8 mouse cellular contexts compared by ENCODE assay signal in the genomic region with DNA sequence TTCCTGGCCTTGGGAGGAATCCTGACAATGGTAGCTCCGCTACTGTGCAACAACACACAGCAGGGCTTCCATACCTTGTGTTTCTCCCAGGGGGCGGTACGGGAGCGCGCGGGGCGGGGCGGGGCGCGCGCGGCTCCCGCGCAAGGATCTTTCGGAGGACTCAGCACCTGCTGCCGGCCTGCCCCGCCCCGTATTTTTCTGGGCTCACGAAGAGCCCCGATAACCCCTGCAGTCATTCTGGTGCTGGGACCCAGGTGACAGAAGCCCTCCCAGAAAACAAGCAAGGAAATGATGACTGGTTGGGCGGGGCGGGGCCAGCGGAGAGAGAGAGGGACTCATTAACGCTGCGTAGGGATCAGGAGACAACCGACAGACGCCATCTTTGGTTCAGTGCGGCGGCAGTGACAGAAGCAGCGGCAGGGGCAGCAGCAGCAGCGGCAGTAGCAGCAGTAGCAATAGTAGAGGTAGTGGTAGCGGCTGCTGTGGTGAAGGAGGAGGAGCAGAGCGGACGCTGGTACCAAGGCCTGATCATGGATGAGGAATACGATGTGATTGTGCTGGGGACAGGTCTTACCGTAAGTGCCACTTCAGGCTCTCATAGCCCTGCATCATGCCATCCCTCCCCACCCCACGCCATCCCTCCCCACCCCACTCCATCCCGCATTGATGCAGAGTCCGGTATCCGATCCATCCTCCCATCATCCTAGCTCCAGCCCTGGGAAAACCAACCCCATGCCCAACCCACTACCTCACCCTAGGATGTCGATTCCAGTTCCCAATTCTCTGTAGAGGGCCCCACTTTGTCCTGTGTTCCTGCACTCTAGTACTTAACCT. TPM values are rescaled to one million over a fixed set of nuclear protein-coding genes. Genes with fewer than 3 reads are reported as not detected.
DNase-seq lines count a peak whose midpoint lies in the region; ATAC-seq and TF ChIP-seq lines count a peak whose summit lies in the region.

Gene Gdi1 (plus strand): TSS at position 132 of the 834 bp plus-strand sequence.

- 23% methylated on average over 41 of the region's 41 CpGs for WGBS in embryonic facial prominence, embryonic 13.5 days
- 17% methylated on average over 41 of the region's 41 CpGs for WGBS in heart, adult 2 months
- WGBS in limb, embryonic 14.5 days: 19% methylated on average over 38 of the region's 41 CpGs
- WGBS in midbrain, embryonic 16.5 days: 18% methylated on average over 34 of the region's 41 CpGs

- ATAC-seq in embryonic facial prominence, embryonic 13.5 days (ENCODE audit: insufficient number of reproducible peaks, insufficient read depth, low FRiP score, low TSS enrichment, low read depth): peak; percentile 76
- peak; percentile 89 for ATAC-seq in limb, embryonic 14.5 days (ENCODE audit: low FRiP score, low read depth)
- ATAC-seq in midbrain, embryonic 16.5 days: peak; percentile 86

- TF ChIP-seq POLR2A in heart, adult 2 months (IDR thresholded peaks at IDR 0.05; ENCODE audit: insufficient read depth, low read depth, low read length): peak; percentile 93
- peak; percentile 55; the same call in 1 of the 2 replicates for TF ChIP-seq POLR2A in limb, embryonic 14.5 days (IDR thresholded peaks at IDR 0.05; ENCODE audit: borderline replicate concordance, extremely low read depth, insufficient read depth, insufficient read length)

- 0 out of 2 replicates have a peak, but pooled peaks cover 5% of the 10 kb centered on the region for H3K4me1 ChIP-seq in embryonic facial prominence, embryonic 13.5 days
- H3K4me1 ChIP-seq in heart, adult 2 months (ENCODE audit: control insufficient read depth, insufficient read depth, low read length): no peaks in the 10 kb centered on the region; the same call in none of the 2 replicates
- no peaks in the 10 kb centered on the region; the same call in 1 of the 2 replicates for H3K4me1 ChIP-seq in limb, embryonic 14.5 days (ENCODE audit: control insufficient read depth, insufficient read depth, low read length)
- H3K4me1 ChIP-seq in midbrain, embryonic 16.5 days (ENCODE audit: control insufficient read depth, insufficient read depth, low read length): peaks cover 21% of the 10 kb centered on the region

- H3K4me3 ChIP-seq in embryonic facial prominence, embryonic 13.5 days: peak within 1 kb of the TSS; percentile 58
- peak within 1 kb of the TSS; percentile 73 for H3K4me3 ChIP-seq in heart, adult 2 months
- H3K4me3 ChIP-seq in limb, embryonic 14.5 days (replicated peaks; ENCODE audit: low read length): peak within 1 kb of the TSS; percentile 54
- peak within 1 kb of the TSS; percentile 49 for H3K4me3 ChIP-seq in midbrain, embryonic 16.5 days (ENCODE audit: low read depth, low read length)

- H3K27me3 ChIP-seq in embryonic facial prominence, embryonic 13.5 days: no peaks in the 10 kb centered on the region
- H3K27me3 ChIP-seq in heart, adult 2 months (ENCODE audit: control insufficient read depth, insufficient read depth, low read length): no peaks in the 10 kb centered on the region
- H3K27me3 ChIP-seq in limb, embryonic 14.5 days (ENCODE audit: control insufficient read depth, insufficient read depth, low read length): no peaks in the 10 kb centered on the region
- H3K27me3 ChIP-seq in midbrain, embryonic 16.5 days (ENCODE audit: control insufficient read depth, insufficient read depth, low read depth, low read length): no peaks in the 10 kb centered on the region

- H3K36me3 ChIP-seq in embryonic facial prominence, embryonic 13.5 days: peaks cover 71% of the 10 kb centered on the region
- peaks cover 8% of the 10 kb centered on the region for H3K36me3 ChIP-seq in heart, adult 2 months (ENCODE audit: control insufficient read depth, insufficient read depth, low read length)
- peaks cover 49% of the 10 kb centered on the region for H3K36me3 ChIP-seq in limb, embryonic 14.5 days (ENCODE audit: control insufficient read depth, insufficient read depth, low read length)
- H3K36me3 ChIP-seq in midbrain, embryonic 16.5 days (ENCODE audit: control insufficient read depth, insufficient read depth, low read length): peaks cover 6% of the 10 kb centered on the region; the same call in 1 of the 2 replicates

- peak within 1 kb of the TSS; percentile 90 for H3K27ac ChIP-seq in embryonic facial prominence, embryonic 13.5 days
- peak within 1 kb of the TSS; percentile 95 for H3K27ac ChIP-seq in heart, adult 2 months
- peak within 1 kb of the TSS; percentile 87 for H3K27ac ChIP-seq in limb, embryonic 14.5 days (replicated peaks; ENCODE audit: low read depth, low read length)
- H3K27ac ChIP-seq in midbrain, embryonic 16.5 days (ENCODE audit: low read length): peak within 1 kb of the TSS; percentile 96

- peak; percentile 59 for TF ChIP-seq CTCF in heart, adult 2 months (IDR thresholded peaks at IDR 0.05)

- peak within 1 kb of the TSS; percentile 81 for H3K9ac ChIP-seq in embryonic facial prominence, embryonic 13.5 days
- peak within 1 kb of the TSS; percentile 98 for H3K9ac ChIP-seq in heart, adult 2 months (ENCODE audit: low read depth, low read length)
- H3K9ac ChIP-seq in limb, embryonic 14.5 days (ENCODE audit: low read depth, low read length, severe bottlenecking): peak within 1 kb of the TSS; percentile 66
- peak within 1 kb of the TSS; percentile 79 for H3K9ac ChIP-seq in midbrain, embryonic 16.5 days (ENCODE audit: low read depth, low read length)

- 0 out of 2 replicates have a peak, but pooled peaks have one; percentile 21 for TF ChIP-seq EP300 in heart, adult 2 months (IDR thresholded peaks at IDR 0.05; ENCODE audit: insufficient read depth, low read depth, low read length)

- peak within 1 kb of the TSS; percentile 67 for H3K4me2 ChIP-seq in embryonic facial prominence, embryonic 13.5 days
- peak within 1 kb of the TSS; percentile 58 for H3K4me2 ChIP-seq in limb, embryonic 14.5 days (replicated peaks; ENCODE audit: low read depth, low read length, severe bottlenecking)
- peak within 1 kb of the TSS; percentile 80 for H3K4me2 ChIP-seq in midbrain, embryonic 16.5 days (ENCODE audit: low read length)

- H3K79me2 ChIP-seq in heart, adult 2 months (replicated peaks; ENCODE audit: control insufficient read depth, insufficient read depth, low read length): peaks cover 7% of the 10 kb centered on the region

- no peaks in the 10 kb centered on the region for H3K9me3 ChIP-seq in embryonic facial prominence, embryonic 13.5 days
- no peaks in the 10 kb centered on the region for H3K9me3 ChIP-seq in limb, embryonic 14.5 days (ENCODE audit: control insufficient read depth, low read length)
- H3K9me3 ChIP-seq in midbrain, embryonic 16.5 days (replicated peaks; ENCODE audit: control insufficient read depth, low read length, poor library complexity, severe bottlenecking): no peaks in the 10 kb centered on the region

- intact Hi-C loops in heart, adult 2 months (cut with DNase I): loop anchor here (10.0 kb wide), 1 partner anchor 730 kb away; no protein-coding TSS in a partner anchor

- peak; percentile 74 for DNase-seq in 3T3-L1 (ENCODE audit: low read depth, low spot score)
- DNase-seq in adrenal gland, postnatal 25 days: peak; percentile 70
- peak; percentile 81 to 83 for DNase-seq in heart, adult 2 months
- DNase-seq in kidney, adult 8-10 months: peak; percentile 53 to 66
- peak; percentile 60 for DNase-seq in limb, embryonic 14.5 days (ENCODE audit: low spot score)
- peak; percentile 75 to 82 for DNase-seq in spleen, postnatal 10 days (ENCODE audit: low spot score in 2 of 2)

RNA-seq across cellular contexts. Expression of gene Gdi1, which starts in this region (rescaled TPM):
- total RNA-seq in adrenal gland, postnatal 25 days (2021): 234 and 244 TPM in 2 replicates
- 254 and 268 TPM in 2 replicates for polyA plus RNA-seq in embryonic facial prominence, embryonic 13.5 days (2015; fragmentation: Nextera tagmentation; extraction: Ambion mirVana)
- total RNA-seq in heart, adult 2 months (2021): 10 to 100 TPM; 63.1 to 71.6 TPM
- 121 and 191 TPM in 2 replicates for polyA plus RNA-seq in heart, adult 2 months (2012; rRNA removed)
- 567 and 604 TPM in 2 replicates for polyA plus RNA-seq in limb, embryonic 14.5 days (2012; rRNA removed)
- polyA plus RNA-seq in limb, embryonic 14.5 days (2014; fragmentation: Nextera tagmentation; extraction: Ambion mirVana): 147 and 183 TPM in 2 replicates
- polyA plus RNA-seq in midbrain, embryonic 16.5 days (2015; fragmentation: Nextera tagmentation; extraction: Ambion mirVana): 1,108 and 1,139 TPM in 2 replicates

Comparison
In these comparisons a context has a peak if more than half of its experiments do, and no peak if none do; other contexts are left out.
1. Peak in every context shown above with its lines: DNase-seq, ATAC-seq, H3K4me3 ChIP-seq and H3K27ac ChIP-seq.